Mouse (Mus musculus) kidney, embryonic 14.5 days (tissue): Measurements from ENCODE around the gene Spop. TPM values are rescaled to one million over a fixed set of nuclear protein-coding genes. Genes with fewer than 3 reads are reported as not detected.

Experiments used
- ATAC-seq: fragments of 200-750 bp; cut with Nextera tagmentation; 2 replicates; pipeline ENCODE4 v1.8.0; 2017; ENCODE audit warnings: moderate number of reproducible peaks, mild to moderate bottlenecking, moderate TSS enrichment, moderate library complexity; ENCODE audit not compliant: low FRiP score, low TSS enrichment
- H3K27ac ChIP-seq: fragments of 300-500 bp; sonication (generic); 2 replicates; pipeline ENCODE4 v1.5.1; 2014; ENCODE audit warnings: low read depth, mild to moderate bottlenecking, low read length, moderate library complexity, mixed read lengths
- H3K27me3 ChIP-seq: fragments of 300-500 bp; sonication (generic); 2 replicates; pipeline ENCODE4 v1.6.1; 2014; ENCODE audit warnings: mild to moderate bottlenecking, low read length; ENCODE audit not compliant: control insufficient read depth, insufficient read depth
- H3K36me3 ChIP-seq: fragments of 300-500 bp; sonication (generic); 2 replicates; pipeline ENCODE4 v1.6.1; 2014; ENCODE audit warnings: low read length, mixed read lengths; ENCODE audit not compliant: control insufficient read depth, insufficient read depth
- H3K4me1 ChIP-seq: fragments of 300-500 bp; sonication (generic); 2 replicates; pipeline ENCODE4 v1.6.1; 2014; ENCODE audit warnings: low read length, mixed read lengths; ENCODE audit not compliant: control insufficient read depth, insufficient read depth
- H3K4me2 ChIP-seq: fragments of 300-500 bp; sonication (generic); replicated peaks from 2 replicates; pipeline ENCODE4 v1.6.1; 2014; ENCODE audit warnings: low read depth, mild to moderate bottlenecking, low read length
- H3K4me3 ChIP-seq: fragments of 300-500 bp; sonication (generic); 2 replicates; pipeline ENCODE4 v1.5.1; 2014; ENCODE audit warnings: mild to moderate bottlenecking, low read length
- H3K9ac ChIP-seq: fragments of 300-500 bp; sonication (generic); 2 replicates; pipeline ENCODE4 v1.6.1; 2014; ENCODE audit warnings: low read depth, mild to moderate bottlenecking, low read length, moderate library complexity
- H3K9me3 ChIP-seq: fragments of 300-500 bp; sonication (generic); 2 replicates; pipeline ENCODE4 v1.6.1; 2016; ENCODE audit warnings: low read length; ENCODE audit not compliant: control insufficient read depth
- WGBS: fragments of 180-500 bp; shearing (Covaris S2); extraction: QIAGEN DNeasy Blood & Tissue Kit; methylation state at CpG from one replicate; pipeline ENCODE4 v1.1.7; 2014; 5-methylcytosine and 5-hydroxymethylcytosine counted together
- polyA plus RNA-seq: library from polyadenylated mRNA; unstranded; fragments of >200 nt; fragmentation: Nextera tagmentation; extraction: Ambion mirVana; gene quantifications from 2 replicates; pipeline ENCODE4 v1.2.1, GENCODE M21; 2014

Spop gene
- polyA plus RNA-seq, 1 experiment from 2014 or later: 112 TPM

DNA sequence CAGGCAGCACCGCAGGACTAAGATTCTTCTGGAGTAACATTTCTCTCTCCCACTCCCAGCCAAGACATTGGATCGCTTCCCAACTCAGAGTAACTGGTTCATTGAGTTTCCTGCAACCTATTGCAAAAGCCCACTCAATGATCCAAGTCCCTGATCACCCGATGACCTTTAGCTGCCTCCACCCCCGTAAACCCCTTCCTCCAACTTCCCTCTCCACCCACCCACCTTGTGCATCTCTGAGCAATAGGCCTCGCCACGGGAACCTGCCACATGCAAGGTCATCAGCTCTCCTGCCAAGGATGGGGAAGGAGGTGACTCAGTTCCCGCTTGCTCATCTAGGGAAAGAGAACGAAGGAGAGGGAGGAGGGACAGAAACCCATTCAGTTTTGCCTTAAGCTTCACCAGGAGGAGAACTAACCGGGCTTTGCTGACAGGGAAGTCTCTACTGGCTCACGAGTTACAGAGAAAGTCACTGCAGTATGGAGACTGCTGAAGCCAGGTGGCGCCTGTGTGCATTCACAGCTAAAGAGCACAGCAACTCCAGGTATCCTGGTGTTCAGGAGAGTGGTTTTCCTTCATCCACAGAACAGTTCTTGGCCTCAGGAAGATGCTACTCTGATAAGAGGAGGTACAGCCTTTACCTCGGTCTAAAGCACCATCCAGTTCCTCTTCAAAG is 93.3 kb downstream of the Spop start:
- H3K27me3 ChIP-seq: peaks cover 9% of the 10 kb centered on the region; the same call in 1 of the 2 replicates
- H3K9me3 ChIP-seq: no peaks in the 10 kb centered on the region
- H3K4me3 ChIP-seq: no peak overlapping the region
- no peak; the same call in 1 of the 2 replicates for ATAC-seq
- WGBS: 24% methylated on average over 12 of the region's 12 CpGs
- H3K27ac ChIP-seq: no peak overlapping the region
- peaks cover 15% of the 10 kb centered on the region; the same call in 1 of the 2 replicates for H3K4me1 ChIP-seq
- H3K36me3 ChIP-seq: no peaks in the 10 kb centered on the region
- no peak overlapping the region for H3K9ac ChIP-seq
- no peak overlapping the region for H3K4me2 ChIP-seq

GRCm38 (mm10) chr11:95507785-95508184 is 93.9 kb downstream of the Spop start:
- H3K9me3 ChIP-seq: no peaks in the 10 kb centered on the region
- no peak overlapping the region for H3K9ac ChIP-seq
- ATAC-seq: no peak
- no peak overlapping the region for H3K4me2 ChIP-seq
- no peak overlapping the region for H3K27ac ChIP-seq
- H3K36me3 ChIP-seq: no peaks in the 10 kb centered on the region
- WGBS: 73% methylated on average over 5 of the region's 5 CpGs
- peaks cover 15% of the 10 kb centered on the region; the same call in 1 of the 2 replicates for H3K4me1 ChIP-seq
- no peak overlapping the region for H3K4me3 ChIP-seq
- H3K27me3 ChIP-seq: peaks cover 15% of the 10 kb centered on the region; the same call in 1 of the 2 replicates

DNA sequence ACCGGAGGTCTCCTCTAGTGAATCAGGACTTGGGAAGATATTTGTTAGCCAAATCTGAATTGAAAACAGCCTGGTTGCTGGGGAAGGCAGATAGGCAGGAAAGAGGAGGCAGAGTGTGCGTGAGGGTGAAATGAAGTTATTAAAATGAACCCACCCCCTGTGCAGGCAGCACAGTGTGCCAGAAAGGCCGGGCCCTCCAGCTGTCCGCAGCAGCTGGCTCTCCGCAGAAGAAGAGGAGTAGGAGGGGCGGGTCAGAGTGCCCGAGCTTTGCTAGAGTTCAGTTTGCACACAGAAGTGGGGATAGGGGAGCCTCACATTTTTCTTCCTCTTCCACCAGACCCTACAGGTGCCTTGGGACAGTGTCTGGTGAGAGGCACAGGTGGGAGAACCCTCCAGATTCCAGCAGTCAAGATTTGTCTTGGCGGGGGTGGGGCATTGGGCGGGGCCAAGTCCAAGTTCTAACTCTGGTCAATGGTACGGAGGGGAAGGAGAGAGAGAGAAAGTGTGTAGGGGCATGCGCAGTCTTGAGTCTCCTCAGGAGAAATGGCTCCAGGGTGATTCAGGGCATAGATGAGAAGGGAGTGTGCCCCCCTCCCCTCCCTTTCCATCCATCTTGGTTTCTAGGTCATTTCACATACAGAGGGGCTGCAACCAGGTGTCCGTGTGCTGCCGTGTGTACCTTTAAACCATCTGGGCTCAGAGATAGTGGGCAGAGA is 94.5 kb downstream of the Spop start:
- Histone ChIP-seq H3K27me3 (peaks cover 20% of the 10 kb centered on the region), H3K36me3 (no peaks in the 10 kb centered on the region), H3K4me1 (peaks cover 15% of the 10 kb centered on the region; the same call in 1 of the 2 replicates), H3K4me2 (peak overlapping the region; percentile 29), H3K4me3 (no peak overlapping the region), H3K9ac (no peak overlapping the region), H3K9me3 (no peaks in the 10 kb centered on the region), H3K27ac (no peak overlapping the region)
- 45% methylated on average over 13 of the region's 13 CpGs for WGBS
- no peak for ATAC-seq

GRCm38 (mm10) chr11:95509126-95509717 is 95.3 kb downstream of the Spop start:
- peaks cover 29% of the 10 kb centered on the region for H3K27me3 ChIP-seq
- no peak overlapping the region for H3K27ac ChIP-seq
- 78% methylated on average over 6 of the region's 6 CpGs for WGBS
- no peaks in the 10 kb centered on the region for H3K36me3 ChIP-seq
- H3K4me1 ChIP-seq: peaks cover 19% of the 10 kb centered on the region; the same call in 1 of the 2 replicates
- H3K4me2 ChIP-seq: no peak overlapping the region
- H3K9me3 ChIP-seq: no peaks in the 10 kb centered on the region
- no peak for ATAC-seq
- no peak overlapping the region for H3K9ac ChIP-seq
- no peak overlapping the region for H3K4me3 ChIP-seq

DNA sequence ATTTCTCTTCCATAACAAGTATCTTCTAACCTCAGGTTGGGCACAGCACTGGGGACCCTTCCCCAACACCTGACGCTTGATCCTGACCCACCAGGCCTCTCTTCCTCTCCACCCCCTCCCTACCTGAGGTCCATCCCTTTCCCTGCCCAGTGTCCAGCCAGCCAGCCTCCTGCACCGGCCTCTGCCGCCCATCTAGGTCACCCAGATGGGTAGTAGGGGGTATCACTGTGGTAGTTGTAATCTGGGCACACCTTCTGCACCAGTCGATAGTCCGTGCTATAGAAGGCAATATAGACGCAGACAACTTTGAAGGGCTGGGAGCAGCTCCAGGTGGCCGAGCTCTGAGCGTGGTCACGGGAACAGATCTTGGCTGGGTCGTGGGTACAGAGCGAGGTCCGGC is 96.8 kb downstream of the Spop start:
- Histone ChIP-seq H3K9ac (no peak overlapping the region), H3K4me2 (no peak overlapping the region), H3K27ac (no peak overlapping the region), H3K27me3 (peaks cover 39% of the 10 kb centered on the region), H3K4me1 (peaks cover 26% of the 10 kb centered on the region), H3K4me3 (no peak overlapping the region), H3K9me3 (no peaks in the 10 kb centered on the region), H3K36me3 (no peaks in the 10 kb centered on the region)
- 91% methylated on average over 12 of the region's 12 CpGs for WGBS
- no peak for ATAC-seq

- no peak for ATAC-seq
- Histone ChIP-seq H3K4me1 (peaks cover 32% of the 10 kb centered on the region), H3K27me3 (peaks cover 39% of the 10 kb centered on the region), H3K9ac (no peak overlapping the region), H3K4me3 (no peak overlapping the region), H3K36me3 (no peaks in the 10 kb centered on the region), H3K9me3 (no peaks in the 10 kb centered on the region), H3K27ac (no peak overlapping the region), H3K4me2 (no peak overlapping the region)
- WGBS: 86% methylated on average over 1 of the region's 1 CpGs
Measured at GRCm38 (mm10) chr11:95511919-95512318, 98.0 kb downstream of the Spop start.

DNA sequence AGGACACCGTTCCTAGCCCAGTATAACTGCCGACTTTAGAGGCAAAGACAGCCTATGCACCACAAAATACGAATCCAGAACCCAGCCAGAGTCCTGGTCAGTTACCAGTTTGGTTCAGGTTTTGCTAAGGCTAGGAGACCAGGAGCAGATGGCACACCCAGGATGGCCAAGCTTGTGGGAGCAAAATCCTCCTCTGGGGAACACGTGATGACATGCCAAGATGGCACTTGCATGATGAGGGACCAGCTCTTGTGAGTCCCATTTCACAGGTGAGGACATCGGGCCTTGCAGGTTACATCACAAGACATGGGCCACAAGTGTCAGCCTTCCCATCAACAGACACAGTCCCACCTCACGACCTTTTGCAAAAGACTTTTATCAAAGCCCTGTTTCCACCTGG is 98.5 kb downstream of the Spop start:
- 75% methylated on average over 6 of the region's 6 CpGs for WGBS
- Histone ChIP-seq H3K27me3 (peaks cover 39% of the 10 kb centered on the region), H3K9me3 (no peaks in the 10 kb centered on the region), H3K9ac (no peak overlapping the region), H3K36me3 (no peaks in the 10 kb centered on the region), H3K4me1 (peaks cover 33% of the 10 kb centered on the region), H3K4me3 (no peak overlapping the region), H3K27ac (no peak overlapping the region), H3K4me2 (no peak overlapping the region)
- ATAC-seq: no peak

- no peak overlapping the region for H3K27ac ChIP-seq
- peak overlapping the region; percentile 56 for H3K9ac ChIP-seq
- 1% methylated on average over 54 of the region's 66 CpGs for WGBS
- H3K4me1 ChIP-seq: peaks cover 22% of the 10 kb centered on the region
- H3K9me3 ChIP-seq: no peaks in the 10 kb centered on the region
- H3K4me3 ChIP-seq: peak overlapping the region; percentile 57
- ATAC-seq: peak; percentile 13
- H3K36me3 ChIP-seq: no peaks in the 10 kb centered on the region
- peaks cover 36% of the 10 kb centered on the region for H3K27me3 ChIP-seq
- peak overlapping the region; percentile 97 for H3K4me2 ChIP-seq
Measured at GRCm38 (mm10) chr11:95513461-95514297, 99.8 kb downstream of the Spop start.
